Mouse (Mus musculus) urinary bladder, postnatal 25 days (tissue): ENCODE data around the gene Slc30a5.
"Not testable (repeated sequence)": the region's sequence is repeated elsewhere in the genome, so short reads cannot be mapped to it uniquely, and the experiment has no call there.

Experiments used
- DNase-seq: peaks from one replicate; pipeline ENCODE4 v3.0.0; 2022; ENCODE audit warnings: low spot score

The Slc30a5 gene

DNA sequence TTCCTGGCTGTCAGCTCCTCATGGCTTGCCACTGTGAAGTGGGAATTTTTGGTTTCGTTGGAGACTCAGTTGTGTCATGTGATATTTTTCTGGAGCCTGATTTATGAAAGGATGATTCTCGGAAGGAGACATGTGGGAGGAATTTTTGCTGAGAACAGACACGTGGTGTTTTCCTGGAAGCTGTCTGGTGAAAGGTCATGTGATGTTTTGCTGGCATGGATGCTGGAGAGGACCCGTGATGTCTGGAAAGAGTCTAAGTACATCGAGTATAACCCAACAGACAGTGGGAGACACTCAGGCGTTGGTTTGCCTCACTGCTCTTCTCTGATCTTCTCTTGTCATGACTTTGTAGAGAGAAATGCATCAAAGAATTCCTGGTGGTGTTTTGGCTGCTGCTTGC lies 8.5 kb upstream of the Slc30a5 start:
- no peak for DNase-seq

DNA sequence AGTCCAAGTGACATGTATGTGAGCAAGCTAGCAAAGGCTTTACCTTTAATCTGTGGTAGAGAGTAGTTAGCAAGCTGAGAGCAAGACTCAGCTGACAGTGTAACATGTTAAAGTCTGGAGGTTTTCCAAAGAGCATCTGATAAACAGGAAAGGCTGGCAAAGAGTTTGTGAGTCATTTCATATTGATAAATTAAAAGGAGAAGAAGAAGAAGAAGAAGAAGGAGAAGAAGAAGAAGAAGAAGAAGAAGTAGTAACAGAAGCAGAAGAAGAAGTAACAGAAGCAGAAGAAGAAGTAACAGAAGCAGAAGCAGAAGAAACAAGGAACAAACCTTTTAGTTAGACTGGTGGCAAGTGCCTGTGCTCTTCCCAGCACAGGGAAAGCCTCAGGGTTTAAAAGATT lies 1.6 kb upstream of the Slc30a5 start:
- DNase-seq = no peak

DNA sequence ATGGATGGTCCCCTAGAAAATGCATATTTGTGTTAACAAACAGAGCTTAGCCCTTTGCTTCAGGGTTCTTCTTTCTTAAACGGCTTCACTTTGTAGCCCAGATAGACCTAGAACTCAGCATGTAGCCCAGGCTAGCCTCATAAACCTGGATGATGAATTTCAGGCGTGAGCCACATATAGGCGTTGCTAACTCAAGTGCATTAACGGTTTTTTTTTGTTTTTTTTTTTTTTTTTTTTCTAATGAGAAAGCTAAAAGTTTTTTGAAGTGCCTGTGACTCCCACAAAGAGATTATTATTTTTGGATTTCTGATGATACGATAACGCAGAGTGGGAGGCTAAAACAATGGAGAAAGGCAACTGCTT lies 394 bp upstream of the Slc30a5 start:
- DNase-seq = no peak

DNA sequence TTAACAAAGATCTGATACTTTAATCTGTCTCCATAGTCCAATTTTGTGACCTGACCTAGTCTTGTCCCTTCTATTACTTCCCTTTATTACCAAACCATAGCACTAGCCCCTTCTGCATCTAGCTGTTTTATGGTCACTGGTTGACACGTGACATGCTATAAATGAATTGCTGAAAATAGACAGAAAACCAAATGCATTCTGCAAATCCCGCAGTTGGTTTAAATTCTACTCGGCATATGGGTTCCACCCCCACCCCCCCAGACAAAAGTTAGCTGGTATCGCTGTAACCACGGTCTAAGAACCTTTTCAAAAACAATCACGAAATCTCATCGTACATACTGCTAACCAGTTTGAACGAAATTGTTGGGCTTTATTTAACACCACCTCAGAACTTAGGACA lies 1.0 kb downstream of the Slc30a5 start:
- DNase-seq = no peak

DNA sequence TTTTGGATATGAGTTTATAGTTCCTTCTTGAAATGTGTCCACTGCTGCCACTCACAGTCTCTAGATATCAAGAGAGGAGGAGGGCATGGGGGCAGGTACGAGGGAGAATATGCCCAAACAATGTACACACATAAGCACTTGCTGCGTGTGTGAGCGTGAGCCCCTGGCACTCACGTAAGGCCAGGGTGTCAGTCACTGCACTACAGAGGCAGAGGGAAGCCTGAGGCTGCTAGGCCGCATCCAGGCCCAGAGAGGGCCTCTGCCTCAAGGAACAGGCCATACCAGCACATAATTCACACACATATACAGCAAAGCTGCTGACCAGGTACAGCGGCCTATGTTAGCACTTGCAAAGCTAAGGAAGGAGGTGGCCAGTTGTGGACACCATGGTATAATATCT lies 2.1 kb downstream of the Slc30a5 start:
- DNase-seq = no peak

DNA sequence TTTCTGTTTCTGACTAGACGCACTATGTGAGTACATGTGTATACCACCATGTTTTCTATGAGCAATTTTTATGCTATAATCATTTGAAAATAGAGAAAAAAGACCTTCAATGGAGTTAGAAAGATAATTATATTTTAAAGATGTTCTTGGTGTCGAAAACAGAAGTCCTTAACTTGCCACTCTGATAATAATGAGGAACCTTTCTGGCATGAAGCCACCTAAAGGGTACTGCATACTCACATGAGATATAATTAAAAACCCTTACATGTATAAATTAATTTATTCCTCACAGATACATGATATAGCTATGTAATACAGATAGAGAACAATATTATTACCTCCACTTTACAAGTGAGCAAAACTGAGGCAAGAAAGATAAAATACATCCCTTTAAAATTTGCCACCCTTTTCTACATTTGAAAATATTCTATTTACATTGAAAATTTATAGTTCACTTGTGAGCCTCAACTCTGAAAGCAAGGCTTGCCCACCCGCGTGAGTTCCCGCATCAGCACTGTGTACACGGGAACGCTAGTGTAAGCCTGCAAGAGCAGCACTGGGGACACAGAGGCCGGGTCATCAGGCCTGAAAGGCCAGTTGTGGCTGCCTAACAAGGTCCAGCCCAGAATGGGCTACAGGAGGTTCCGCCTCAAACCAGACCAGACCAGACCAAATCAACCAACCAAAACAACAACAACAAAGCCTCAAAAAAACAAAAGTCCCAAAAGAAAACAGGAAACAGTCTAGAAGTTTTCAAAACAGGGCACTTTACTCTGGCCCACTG lies 7.4 kb downstream of the Slc30a5 start:
- DNase-seq = no peak

DNA sequence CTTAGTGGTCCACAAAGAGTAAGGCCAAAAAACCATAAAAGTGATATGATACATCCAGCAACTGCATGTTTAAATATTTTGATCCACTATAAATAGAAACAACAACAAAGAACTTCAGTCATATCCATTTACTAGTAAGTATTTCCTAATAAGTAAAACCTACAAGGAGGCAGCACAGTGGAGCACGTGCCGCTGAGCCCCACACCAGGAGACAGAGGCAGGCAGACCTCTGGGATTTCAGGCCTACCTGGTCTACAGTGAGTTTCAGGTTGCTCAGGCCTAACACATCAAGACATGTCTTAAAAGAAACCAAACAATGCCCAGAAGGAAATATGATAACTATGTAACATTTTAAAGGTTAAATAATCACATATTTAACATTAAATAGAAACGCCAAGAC lies 8.3 kb downstream of the Slc30a5 start:
- no peak for DNase-seq

DNA sequence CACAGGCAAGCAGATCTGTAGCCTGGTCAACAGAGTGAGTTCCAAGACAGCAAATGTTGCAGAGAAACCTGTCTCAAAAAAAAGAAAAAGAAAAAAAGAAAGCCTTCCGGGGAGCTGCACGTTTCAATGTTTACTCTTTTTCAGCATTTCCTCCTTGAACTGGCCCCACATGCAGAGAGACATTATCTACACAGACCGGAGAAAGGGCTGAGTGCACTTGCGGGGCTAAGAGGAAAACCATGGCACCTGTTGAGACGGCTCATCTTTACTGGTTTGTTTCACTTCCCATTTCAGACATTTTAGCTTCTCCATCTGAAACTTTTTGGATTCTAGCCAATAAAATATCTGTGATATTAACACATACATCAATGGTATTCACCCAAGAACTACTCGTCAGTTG lies 8.9 kb downstream of the Slc30a5 start:
- no peak for DNase-seq

DNA sequence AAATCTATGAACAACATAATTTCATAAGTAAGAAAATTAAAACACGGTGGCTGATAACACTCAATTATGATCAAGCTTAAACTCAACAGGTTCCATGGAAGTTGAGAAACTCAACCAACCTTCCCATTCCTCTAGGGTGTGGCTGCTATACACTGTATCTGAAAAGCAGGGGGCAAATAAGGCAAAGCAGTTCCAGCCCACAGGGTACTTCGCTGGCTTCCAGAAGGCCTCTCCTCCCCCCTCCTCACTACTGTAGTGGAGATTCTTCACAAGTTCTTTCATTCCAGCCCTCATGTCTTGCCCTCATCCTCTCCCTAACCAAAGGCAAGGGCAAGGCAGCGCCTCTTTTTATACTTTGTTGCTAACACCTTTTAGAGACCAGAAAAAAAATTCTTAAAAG lies 9.4 kb downstream of the Slc30a5 start:
- DNase-seq = no peak

DNA sequence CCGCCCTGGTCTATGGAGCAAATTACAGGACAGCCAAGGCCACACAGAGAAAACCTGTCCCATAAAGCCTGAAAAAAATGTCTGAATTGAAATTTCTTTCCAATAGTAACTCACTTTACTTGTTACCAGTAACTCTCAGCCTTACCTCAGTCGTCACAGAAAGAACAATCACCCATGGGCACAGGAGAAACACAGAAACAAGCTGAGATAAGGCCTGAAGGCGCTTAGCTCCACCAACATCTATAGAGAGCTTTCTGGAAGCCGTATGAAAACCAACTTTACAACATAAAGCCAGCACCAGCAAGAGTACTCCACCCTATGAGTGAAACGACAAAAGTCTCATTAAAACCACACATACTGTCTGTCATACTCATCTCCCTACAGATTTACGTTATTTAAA lies 18.8 kb downstream of the Slc30a5 start:
- DNase-seq = no peak

DNA sequence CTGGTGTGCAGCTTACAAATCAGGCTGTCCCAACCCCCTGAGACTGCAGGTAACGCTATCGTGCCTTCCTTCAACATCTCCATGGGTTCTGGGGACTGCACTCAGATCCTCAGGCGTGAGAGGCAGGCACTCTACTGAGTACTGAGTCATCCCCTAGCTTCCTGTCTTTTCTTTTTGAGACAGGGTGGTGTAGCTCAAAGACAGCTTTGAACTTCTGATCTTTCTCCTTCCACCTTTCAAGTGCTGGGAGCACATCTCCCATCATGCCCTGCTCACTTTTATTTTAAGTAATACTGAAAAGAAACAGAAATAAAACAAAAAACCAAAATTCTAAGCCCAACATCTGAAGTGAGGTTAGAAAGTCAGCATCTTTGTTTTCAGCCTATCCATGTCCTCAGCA lies 27.5 kb downstream of the Slc30a5 start:
- no peak for DNase-seq

DNA sequence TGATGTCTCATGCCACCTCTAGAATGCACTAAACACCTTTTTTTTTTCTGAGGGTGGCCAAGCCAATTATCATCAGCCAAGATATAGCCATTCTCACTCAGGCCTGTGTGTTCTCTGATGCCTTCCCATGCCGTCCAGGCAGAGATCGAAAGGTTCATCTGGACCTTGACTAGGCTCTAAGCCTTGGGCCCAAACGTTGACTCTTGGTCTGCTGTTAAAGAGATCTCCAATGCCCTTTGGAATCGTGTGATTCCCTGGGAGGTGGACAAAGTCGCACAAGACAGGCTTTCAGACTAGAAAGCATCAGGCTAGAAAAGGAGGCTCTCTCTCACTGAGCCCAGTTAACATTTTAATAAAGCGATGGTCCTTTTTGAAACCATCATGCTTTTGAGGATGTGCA lies 36.1 kb downstream of the Slc30a5 start:
- no peak for DNase-seq

DNA sequence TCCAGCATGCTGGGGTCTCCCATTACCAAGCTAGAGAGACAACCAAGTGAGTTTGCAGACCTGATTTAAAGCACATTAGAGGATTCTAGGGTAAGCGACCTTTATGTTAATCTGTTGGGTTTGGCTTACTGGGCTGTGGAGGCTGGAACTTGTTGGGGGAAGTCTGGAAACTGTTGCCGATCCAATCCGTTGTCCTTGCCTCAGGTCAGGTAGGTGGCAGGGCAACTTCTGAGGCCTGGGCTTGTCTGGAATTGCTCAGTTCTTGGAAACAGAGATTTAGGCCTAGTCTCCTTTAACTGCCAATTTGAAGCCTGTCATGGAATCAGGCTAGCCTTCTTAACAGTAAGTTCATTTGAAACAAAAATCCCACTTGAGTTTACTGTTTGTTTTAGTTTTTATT lies 44.1 kb downstream of the Slc30a5 start:
- DNase-seq = no peak

DNA sequence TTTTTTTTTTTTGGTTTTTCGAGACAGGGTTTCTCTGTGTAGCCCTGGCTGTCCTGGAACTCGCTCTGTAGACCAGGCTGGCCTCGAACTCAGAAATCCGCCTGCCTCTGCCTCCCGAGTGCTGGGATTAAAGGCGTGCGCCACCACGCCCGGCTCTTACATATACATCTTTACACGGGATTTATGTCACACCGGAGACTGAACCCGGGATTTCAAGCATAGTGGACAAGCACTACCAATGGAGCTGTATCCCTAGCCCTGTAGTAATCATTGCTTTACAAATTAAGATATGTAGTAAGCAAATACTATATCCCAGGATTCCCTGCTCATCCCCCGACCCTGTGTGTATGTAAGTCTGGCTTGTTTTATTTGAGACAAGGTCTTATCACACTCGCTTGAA lies 45.2 kb downstream of the Slc30a5 start:
- not testable (repeated sequence) for DNase-seq

DNA sequence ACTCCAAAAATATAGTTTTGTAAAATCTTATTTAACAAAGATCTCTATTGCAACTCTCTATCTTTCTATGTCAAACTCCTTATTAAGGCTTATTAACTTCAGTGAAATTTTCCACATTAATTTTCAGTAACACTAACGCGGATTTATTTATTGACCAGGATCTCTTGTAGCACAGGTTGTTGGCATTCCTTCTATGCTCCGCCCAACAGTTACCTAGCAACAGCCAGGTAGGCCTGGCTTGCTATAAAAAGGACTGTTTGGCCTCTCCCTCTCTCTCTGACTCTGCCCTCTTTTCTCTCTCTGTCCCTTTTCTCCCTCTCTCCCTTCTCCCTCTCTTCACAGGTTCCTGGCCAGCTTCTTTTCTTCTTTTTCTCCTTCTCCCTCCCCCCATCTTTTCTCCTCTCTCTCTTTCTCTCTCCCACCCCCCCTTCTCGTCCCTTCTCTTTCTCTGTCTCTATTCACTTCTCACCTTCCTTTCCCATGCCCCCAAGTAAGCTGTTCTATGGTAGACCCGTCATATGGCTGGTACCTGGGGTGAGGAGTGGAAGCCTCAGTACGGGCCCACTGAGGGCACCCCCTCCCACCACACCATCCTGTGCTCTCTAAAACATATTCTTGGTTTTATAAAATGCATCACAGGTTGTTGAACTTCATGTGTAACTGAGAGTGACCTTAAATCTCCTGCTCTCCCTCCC lies 45.8 kb downstream of the Slc30a5 start:
- no peak for DNase-seq

DNA sequence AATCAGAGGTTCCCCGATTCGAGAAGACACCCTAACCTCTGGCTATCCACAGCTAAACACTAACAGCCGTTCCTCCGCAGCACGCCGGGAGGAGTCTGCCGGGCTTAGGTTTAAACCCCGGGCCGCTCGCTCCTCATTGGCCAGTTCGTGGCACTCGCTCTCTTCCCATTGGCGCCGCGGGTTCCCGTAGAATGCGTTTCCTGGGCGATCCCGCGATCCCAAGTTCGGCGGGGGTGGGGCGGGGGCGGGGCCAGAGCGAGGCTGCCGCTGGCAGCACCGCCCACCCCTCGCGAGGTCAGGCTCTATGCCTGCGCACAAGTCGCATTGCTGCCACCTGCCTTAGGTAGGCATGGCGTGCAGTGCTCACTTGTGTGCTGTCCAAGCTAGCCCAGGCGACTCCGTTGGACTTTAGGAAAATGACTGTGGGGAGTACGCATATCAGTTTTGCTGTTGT lies 46.8 kb downstream of the Slc30a5 start, which contains the start of gene Ccnb1:
Gene Ccnb1 (minus strand): TSS at position 157 of the 454 bp plus-strand sequence.
- DNase-seq = peak; percentile 81

DNA sequence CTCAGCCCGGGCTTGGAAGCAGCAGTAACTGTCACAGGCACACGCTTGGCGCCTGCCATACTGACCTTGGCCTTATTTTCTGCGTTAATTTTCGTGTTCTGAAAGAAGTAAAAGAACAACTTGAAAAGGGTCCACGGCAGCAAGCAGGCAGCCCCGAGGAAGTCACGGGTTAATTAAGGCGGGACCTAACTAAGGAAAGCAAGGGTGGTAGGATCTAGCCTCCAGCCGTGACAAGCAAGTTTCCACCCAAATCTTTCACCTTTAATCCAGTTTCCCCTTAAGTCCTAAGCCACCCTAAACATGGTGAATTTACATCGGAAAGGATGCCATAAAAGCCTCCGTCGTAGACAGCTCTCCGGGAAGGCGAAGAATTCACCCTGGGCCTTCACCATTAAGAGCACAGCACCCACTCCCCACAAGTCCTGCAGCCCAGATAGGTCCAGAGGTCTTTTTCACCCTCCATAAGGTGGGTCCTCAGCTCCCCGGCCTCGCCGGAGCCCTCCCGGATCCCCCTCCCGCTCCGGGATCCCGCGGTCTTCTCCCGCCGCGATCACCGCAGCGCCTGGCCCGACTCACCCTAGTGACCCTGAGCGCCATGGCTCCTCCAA lies 47.3 kb downstream of the Slc30a5 start:
- DNase-seq = no peak

DNA sequence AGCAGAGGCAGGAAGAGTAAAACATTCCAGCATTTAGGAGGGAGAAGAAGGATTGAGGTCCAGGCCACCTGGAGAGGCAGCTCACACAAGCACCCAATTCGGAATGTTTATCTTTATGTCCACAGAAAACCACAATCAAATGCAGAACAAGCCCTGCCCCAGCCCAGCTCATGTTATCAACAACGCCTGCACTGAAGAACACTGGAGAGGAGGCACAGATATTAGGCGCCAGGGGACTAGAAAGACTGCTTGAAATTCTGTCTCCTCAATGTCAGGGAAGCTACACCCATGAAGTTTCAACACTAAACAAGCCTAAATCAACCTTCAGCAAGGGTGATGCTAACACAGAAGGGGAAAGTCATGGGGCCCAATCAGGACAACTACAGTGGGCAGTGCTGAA lies 55.7 kb downstream of the Slc30a5 start:
- no peak for DNase-seq

DNA sequence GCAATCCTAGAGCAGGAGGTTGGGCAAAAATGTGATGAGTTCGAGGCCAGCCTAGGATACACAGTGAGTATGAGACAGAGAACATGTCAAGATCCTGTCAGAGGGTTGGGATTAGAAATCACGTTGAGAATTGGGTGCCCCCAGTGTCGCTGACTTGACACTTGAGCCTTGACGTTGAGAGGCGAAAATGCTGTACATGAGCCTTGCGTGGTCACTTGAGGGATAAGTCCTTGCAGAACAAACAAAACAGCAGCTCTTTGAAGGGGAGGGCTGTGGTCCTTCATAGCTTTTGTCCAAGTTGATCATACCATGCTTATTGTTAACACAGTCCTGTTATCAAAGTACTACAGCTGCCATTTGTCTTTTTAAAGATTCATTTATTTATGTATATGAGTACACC lies 56.5 kb downstream of the Slc30a5 start:
- DNase-seq = no peak

DNA sequence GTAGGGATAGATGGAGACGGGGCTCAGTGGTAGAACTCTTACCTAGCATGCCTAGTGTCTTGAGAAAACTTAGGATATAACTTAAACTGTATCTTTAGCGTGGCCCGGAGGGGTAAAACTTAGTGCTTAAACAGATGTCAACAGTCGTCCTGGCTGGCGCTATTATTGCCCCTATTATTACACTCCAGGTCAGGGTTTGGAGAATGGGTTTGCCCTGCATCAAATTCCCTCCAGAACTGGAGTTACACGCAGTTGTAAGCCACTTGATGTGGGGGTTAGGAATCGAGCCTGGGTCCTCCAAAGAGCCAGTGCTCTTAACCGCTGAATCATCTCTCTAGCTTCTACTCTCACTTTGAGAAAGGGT lies 57.2 kb downstream of the Slc30a5 start:
- no peak for DNase-seq

DNA sequence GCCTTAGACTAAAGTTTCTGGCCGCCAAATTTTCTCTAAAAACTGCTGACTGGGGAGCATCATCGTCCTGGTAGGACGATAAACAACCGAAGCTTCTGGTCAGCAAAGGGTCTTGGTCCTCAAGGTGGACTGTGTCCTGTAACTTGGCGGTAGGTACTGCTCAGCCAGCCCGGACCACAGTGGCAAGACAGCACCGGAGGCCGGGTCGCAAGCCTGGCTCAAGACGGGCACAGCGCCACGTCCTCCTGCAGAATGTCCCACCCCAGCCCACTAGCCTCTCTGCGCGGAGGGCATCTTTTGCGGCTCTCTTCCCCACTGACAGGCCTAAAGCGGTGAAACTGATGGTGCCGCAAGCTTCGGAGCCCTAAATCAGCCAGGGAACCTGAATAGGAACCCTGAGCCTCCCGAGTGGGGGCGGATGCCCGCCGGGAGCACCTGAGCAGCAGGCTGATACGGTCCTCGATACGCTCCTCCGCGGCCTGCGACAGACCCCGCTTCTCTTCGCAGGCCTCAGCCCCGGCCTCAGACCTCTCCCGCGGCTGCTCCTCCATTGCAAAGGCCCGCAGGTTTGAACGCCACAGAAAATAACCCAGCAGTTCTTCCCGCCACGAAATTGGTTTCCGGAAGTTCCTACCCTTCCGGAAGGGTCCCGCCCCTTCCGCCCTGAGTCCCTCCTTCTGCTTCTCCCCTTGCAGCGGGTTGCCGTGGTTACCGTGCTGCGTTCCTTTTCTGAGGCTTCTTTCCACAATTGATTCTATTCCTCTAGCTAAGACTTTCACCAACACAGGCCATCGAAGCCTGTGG lies 57.8 kb downstream of the Slc30a5 start, which contains the start of gene Cenph:
Gene Cenph (minus strand): TSS at position 648 of the 804 bp plus-strand sequence.
- DNase-seq = peak; percentile 77

DNA sequence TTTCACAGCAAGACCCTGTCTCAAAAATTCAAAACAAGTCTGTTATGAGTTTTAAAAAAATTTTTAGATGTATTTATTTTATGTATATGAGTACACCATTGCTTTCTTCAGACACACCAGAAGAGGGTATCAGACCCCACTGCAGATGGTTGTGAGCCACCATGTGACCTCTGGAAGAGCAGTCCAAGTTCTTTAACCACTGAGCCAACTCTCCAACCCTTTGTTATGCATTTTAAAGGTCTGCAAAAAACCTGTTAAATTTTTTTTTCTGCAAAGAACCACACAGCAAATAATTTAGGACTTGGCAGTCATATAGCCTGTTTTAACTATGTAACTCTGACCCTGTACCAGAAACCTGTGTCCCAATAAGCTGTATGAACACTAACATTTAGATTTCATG lies 58.5 kb downstream of the Slc30a5 start:
- no peak for DNase-seq
